Mouse (Mus musculus) adrenal gland, adult (tissue): ENCODE results near the gene Hacd3.
"Not testable (repeated sequence)": the region's sequence is repeated elsewhere in the genome, so short reads cannot be mapped to it uniquely, and the experiment has no call there.

ENCODE experiments used
- DNase-seq, 2 experiments: peaks; one replicate each; pipeline ENCODE4 v3.0.0; 2022 to 2023; ENCODE audit warnings: low spot score in 1 of 2; ENCODE audit not compliant: inconsistent age in 2 of 2

Hacd3 gene

GRCm38 (mm10) chr9:65016978-65017827 is 4.3 kb downstream of the Hacd3 start:
- peak in 1 of 2 experiments; percentile 73 for DNase-seq

DNA sequence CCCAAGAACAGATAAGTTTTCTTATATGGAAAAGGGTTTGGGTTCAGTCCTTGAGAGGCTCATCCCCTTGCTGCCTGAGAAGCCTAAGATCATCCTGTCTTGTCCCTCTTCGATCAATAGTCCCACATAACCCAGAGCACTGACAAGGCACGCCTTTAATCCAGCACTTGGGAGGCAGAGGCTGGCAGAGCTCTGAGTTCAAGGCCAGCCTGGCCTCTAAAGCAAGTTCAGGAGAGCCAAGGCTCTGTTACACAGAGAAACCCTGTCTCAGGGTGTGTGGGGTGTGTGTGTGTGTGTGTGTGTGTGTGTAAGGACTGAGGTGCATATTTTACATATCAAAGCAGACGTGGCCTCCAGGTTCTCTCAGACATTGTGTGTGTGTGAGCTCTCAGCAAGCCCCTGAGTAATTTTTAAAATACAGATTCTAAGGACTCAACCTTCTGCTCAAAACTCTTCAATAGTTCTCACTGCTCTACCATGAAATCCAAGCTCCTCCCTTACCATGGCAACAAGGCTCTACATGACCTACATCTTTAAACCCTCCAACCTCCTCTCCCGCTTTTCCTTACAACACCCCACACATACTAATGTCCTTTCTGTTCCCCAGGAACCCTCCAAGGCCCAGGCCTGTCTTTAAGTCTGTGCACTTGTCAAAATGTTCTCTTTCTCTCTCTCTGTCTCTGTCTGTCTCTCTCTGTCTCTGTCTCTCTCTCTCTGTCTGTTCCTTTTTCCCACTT is 5.1 kb downstream of the Hacd3 start:
- peak; percentile 51 to 65 for DNase-seq

GRCm38 (mm10) chr9:65015461-65016222 is 5.9 kb downstream of the Hacd3 start:
- peak in 1 of 2 experiments; percentile 78 for DNase-seq

DNA sequence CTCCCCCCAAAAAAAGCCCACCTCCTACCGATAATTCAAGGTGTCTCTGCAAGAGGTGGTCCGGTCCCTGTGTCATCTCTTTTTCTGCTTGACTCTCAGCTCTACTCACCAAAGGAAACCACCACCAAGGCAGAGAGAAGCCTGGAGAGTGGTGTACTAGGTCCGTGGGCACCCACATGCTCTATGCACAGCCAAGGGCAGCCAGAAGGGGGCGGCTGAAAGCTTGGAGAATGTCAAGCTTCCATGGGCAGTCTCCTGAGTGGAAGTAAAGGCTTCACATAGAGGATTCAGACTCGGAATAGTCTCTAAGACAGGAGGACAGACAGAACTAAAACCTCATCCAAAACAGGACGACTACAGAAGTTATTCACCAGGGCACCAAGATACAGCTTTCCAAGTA is 10.2 kb downstream of the Hacd3 start:
- peak; percentile 77 to 87 for DNase-seq

GRCm38 (mm10) chr9:65010632-65011031 is 10.9 kb downstream of the Hacd3 start:
- peak; percentile 86 to 88 for DNase-seq

DNA sequence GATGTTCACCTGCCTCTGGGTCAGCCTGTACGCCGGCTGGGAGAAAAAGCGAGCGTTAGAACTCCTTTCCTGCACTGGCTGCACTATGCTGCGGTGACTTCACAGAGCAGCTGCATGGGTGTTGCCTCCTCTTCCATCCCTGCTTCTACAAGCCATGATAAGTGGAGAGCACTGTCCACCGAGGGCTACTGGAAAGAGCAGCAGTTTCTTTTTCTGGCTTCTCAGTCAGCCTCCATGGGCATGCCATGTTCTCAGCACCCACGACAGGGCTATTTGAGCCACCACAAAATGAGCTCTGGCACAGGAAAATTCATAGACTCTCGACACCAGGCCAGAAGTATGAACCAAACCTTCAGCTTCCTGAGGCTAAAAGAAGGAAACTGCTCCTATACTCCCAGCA is 15.8 kb downstream of the Hacd3 start:
- DNase-seq = no peak

DNA sequence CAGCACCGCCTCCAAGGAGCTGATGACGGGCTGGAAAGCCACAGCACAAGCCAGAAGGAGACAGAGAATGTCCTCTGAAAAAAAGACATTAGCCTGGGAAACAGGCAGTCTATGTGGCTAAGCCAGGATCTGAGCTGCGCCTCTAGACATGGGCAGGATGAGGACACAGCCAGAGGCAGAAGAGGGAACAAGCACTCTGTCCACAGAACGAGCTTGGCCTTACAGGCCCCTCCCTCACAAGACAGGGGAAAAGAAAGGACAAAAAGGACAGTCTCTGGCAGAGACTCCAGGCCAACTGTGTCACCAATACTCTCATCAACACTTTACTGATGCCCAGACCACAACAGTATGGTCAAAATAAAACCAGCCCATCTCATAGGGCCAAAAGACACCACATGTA is 20.0 kb downstream of the Hacd3 start:
- DNase-seq = no peak

DNA sequence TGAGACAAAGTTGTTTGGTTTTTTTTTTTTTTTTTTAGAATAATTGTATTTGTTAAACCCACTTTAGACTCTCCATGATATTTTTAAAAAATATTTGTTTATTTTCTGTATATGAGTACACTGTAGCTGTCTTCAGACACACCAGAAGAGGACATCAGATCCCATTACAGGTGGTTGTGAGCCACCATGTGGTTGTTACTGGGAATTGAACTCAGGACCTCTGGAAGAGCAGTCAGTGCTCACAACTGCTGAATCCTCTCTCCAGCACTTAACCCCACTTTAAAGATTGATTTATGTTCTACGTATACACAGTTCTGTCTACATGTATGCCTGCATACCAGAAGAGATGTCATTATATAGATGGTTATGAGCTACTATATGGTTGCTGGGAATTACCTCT is 26.0 kb downstream of the Hacd3 start:
- DNase-seq = not testable (repeated sequence)

GRCm38 (mm10) chr9:64990291-64990690 is 31.2 kb downstream of the Hacd3 start:
- no peak for DNase-seq

- no peak for DNase-seq
Measured at GRCm38 (mm10) chr9:64988443-64988842, 33.0 kb downstream of the Hacd3 start.

- no peak for DNase-seq
Measured at GRCm38 (mm10) chr9:64987651-64988050, 33.8 kb downstream of the Hacd3 start.

- no peak for DNase-seq
Measured at GRCm38 (mm10) chr9:64985807-64986206, 35.7 kb downstream of the Hacd3 start.

GRCm38 (mm10) chr9:64985037-64985794 is 36.3 kb downstream of the Hacd3 start:
- no peak for DNase-seq

DNA sequence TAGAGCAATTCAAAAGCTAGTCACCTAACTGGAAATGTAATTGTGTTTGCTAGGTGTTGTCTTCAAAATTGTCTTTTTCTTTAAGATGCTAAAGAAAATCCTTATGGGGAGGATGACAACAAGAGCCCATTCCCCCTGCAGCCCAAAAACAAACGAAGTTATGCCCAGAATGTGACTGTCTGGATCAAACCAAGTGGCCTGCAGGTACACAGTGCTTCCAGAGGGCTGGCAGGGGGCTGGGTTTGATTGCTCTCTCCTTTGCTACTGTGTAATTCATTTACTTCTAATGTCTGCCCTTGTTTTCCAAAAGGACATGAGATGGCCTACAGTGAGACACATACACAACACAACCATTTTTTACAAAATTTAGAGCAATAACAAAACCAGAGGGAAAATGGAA is 39.6 kb downstream of the Hacd3 start:
- no peak for DNase-seq

- no peak for DNase-seq
Measured at GRCm38 (mm10) chr9:64980548-64980947, 40.9 kb downstream of the Hacd3 start.

DNA sequence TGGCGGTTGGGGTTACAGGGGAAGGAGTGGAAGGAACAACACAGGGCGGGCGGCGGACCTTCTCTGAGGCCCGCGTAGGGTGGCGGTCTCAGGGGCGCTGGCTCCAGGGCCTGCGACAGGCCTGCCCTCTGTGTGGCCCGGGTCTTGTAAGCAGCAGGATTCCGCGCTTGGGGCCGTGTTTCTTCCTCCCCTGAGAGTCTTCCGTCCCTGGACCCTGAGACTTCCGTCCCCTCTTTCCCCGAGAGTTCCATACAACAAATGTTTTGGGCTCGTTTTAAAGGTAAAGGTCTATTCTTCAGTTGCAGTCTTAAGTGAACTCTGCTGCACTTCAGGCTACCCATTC is 60.5 kb downstream of the Hacd3 start:
- no peak for DNase-seq

DNA sequence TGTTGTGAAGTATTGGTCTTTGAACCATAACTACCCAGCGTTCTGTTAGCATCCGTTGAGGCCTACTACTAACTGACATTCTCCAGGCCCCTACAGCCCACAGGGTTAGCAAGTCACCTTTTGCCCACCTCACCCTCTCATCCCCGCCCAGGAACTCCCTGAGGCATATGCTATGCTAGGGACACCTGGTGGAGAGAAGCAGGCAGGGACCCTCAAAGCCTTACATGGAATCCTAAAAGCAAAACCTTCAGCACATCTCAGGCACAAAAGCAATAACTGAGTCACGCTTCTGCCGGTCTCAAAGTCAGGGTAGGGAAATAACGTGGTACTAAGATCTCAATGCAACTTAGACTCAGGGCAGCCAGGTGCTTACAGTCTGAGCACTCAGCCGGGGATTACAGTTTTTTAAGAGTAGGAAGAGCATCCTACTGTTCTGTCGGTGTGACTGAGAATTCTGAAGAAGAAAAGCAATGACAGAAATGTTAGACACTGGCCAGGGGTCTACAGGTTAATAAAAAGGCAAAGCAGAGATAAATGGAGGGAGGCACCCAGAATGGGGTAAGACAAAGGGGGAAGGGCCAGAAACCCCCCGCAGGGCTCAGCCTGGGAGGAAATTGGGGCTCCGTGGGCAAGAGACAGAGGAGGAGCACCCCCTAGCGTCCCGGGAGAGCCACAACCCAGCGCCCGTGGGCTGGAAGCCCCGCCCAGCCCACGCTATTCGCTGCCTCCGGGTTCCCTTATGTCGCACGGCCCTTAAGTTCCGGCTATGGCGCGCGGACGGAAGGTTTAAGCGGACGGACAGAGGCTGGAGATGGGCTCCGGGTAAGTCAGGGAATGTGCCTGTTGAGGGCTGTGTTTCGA is 61.1 kb downstream of the Hacd3 start, which contains the start of gene Ints14:
Gene Ints14, plus strand, starts transcription at position 789 of the 861 bp plus-strand sequence.
- peak; percentile 95 to 99 for DNase-seq

- no peak for DNase-seq
Measured at GRCm38 (mm10) chr9:64957276-64957675, 64.2 kb downstream of the Hacd3 start.

- peak; percentile 18 to 79 for DNase-seq
Measured at GRCm38 (mm10) chr9:64956337-64956736, 65.2 kb downstream of the Hacd3 start.

DNA sequence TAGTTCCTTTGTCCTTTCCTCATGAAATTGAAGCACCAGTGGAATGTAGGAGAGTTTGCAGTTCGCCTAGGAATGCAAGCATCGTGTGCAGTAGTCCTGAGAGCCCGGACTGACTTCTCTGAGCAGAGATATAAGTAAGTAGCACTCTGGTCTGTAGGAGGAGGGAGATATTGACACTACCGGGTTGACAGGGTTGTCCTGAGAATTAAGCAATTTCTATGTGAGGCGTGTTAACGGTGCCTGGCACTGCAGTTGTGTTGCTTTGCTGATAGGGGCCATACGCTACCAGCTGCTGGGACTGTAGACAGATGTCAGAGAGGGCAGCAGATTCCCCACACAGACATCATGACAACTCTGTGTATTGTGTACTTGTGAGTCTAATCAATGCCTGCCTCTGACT is 68.3 kb downstream of the Hacd3 start:
- DNase-seq = no peak
